Mouse (Mus musculus) 416B (cell line): ENCODE data around the gene Mef2b.

Experiments used
- DNase-seq: peaks from one replicate; pipeline ENCODE4 v3.0.0; 2011; ENCODE audit warnings: low read depth

The Mef2b gene

DNA sequence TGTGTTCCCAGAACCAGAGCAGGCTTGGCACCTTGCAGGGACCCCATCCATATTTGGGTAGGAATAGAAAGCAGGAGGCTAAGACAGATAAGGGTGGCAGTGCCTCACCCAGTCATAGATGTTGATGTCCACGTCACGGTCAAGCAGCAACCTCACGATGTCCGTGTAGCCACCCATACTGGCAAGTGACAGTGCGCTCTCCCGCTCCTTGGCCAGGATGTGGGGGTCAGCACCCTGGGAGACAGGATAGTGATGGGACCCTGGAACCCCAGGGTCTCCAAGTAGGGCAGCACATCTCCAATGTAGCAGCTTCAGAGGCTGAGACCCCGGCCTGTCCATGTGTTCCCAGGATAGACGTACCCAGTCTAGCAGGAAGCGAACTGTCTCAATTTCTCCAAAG lies 4.6 kb upstream of the Mef2b start:
- no peak for DNase-seq

DNA sequence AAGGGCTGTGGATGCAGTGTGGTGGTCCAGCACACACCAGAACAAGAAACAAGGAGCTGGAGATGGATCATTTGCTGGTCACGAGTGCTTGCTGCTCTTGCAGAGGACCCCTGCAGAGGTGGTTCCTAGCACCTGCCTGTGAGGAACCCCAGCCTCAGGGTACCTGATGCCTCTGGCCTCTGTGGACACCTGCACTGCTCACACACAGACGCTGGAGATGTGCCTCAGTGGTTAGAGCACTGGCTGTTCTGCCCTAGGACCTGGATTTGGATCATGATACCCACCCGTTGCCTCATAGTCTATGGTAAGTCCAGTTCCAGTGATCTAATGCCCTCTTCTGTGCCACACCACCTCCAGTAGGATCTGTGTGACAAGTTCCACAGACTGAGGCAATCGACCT lies 2.9 kb upstream of the Mef2b start:
- no peak for DNase-seq

DNA sequence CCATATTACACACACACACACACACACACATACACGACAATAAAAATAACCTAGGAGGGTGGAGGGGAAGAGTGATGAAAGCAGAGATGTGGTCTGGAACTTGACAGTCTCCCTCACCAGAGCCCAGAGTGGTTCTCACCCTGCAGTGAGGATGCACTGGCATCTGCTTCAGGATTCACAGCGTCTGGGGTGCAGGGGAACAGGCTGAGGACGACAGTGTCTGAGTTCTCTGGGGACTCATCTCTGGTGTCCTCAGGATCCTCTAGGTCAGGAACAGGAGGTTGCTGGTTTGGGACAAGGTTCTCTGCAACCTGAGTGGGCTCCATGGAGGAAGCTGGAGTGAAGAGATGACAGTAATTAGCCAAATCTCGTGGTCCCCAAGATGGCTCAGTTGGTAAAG lies 1.6 kb upstream of the Mef2b start:
- DNase-seq = no peak

DNA sequence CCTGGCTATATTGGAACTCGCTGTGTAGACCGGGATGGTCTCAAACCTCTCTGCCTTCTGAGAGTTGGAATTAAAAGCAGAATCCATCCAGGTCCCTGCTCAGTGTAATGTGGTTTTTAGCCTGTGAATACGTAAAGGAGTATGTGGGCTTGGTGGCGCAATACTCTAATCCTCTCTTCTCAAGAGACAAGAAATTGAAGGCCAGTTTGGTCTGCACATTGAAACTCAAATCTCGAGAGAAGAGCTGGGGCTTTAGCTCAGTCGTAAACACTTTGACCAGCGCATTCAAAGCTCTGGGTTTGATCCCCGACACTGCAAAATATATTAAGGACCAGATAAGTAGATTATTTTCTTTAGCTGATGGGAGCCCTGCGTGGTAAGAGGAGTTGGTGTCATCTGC lies 470 bp downstream of the Mef2b start:
- DNase-seq = peak; percentile 83

DNA sequence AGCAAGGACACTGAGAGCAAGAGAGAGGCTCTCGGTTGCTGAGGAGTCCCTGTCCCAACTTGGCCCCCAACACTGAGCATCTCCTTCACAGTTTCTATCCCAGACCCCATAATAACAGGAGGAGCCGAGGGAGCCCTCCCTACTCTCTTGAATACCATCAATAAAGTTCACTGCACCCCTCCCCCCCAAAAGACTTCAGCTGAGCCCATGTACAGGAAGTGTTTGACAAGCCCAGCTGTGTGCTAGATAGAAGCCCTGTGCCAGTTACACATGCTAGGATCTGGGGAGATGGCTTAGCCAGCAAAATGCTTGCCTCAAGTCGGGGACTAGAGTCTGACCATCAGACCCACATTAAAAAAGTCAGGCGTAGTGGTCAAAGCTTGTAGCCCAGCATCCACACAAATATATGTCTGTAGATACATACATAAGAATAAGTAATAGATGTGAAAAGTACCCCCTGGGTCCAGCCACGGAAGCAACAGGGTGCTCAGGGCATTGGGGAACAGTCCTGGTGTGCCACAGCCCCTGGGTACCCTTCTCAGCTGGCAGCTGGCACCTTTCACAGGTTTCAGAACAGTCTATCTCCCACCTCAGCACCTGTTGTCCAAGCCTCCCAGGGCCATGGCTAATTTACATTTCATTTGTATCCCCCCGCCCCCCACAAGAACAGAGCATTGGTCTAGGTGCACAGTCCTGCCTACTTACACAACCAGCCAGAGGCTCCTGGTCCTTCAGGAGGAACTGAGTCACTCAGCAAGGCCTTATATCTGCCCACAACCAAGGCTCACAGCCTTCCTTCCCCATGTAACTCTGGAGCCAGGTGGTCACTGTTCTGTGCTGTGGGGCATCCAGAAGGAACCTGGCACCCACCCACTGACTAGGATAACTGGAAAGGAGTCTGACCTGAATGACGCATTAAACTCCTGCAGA lies 8.4 kb downstream of the Mef2b start:
- peak; percentile 84 for DNase-seq

DNA sequence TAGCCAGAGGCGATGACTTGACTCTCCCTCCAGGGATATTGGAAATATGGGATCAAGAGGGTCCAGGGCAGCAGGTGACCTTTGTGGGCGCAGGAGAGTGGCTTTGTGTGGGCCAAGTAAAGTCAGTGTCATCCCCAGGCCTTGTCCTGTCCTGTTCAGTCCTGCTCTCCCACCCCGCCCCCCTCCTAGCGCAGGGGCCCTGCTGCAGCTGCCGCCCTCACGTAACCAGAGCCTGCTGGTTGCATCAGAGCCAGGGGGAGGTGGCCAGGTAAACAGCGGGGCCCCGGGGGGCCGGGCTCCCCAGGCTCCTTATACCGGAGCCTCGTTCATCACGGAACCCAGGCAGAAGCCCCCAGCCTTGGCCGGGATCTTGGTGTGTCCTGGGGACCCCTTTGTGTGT lies 10.6 kb downstream of the Mef2b start:
- DNase-seq = no peak

DNA sequence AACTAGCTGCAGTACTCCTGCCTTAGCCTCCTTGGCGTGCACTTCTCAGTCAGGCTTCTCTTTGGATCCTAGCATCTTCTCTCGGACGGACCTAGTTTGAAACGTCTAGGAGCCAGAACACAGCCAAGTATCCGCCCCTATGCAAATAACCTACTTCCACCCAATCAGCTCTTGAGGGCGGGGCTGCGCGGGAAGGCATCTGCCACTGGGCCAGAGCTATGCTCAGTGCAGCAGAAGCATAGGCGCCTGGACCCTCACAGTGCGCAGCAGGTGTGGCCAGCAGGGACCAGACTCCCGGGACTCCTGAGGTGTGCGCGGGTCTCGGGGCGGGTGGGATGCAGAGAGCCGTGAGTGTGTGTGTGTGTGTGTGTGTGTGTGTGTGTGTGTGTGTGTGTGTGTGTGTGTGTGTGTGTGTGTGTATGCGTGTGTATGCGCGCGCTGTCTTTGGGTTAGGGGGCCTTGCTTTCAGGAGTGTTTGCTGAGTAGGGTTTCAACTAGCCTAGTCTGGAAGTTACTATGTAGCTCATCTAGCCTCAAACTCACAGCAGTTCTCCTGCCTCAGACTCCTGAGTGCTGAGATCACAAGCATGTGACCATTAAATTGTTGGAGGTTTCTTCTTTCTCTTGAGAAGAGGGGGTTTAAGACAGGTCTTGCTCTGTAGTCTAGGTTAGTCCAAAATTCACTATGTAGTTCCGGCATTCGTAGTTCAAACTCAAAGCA lies 13.2 kb downstream of the Mef2b start:
- DNase-seq = no peak

DNA sequence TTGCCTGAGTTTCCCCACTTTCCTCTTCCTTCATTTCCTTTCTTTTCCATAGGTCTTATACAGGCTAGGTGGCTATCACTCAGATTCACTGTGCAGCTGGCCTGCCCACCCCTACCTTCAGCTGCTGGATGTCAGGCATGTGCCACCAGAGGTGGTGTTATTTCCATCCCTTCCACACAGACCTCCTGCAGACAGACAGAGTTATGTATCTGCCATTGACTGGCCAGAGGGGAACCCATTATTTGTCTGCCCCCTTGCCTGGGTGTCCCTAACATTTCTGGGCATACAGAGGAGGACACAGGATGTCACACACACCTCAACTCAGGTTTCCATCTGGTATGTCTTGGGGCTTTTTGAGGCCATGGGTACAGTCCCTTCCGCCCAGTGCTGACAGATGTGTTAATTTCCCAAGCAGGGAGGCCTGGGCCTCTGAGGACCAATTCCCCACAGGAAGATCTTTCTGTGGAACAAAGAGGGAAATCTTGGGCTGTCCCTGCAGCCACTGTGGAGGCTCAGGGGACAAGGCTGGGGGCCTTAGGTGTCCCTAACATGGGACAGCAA lies 17.8 kb downstream of the Mef2b start:
- no peak for DNase-seq

DNA sequence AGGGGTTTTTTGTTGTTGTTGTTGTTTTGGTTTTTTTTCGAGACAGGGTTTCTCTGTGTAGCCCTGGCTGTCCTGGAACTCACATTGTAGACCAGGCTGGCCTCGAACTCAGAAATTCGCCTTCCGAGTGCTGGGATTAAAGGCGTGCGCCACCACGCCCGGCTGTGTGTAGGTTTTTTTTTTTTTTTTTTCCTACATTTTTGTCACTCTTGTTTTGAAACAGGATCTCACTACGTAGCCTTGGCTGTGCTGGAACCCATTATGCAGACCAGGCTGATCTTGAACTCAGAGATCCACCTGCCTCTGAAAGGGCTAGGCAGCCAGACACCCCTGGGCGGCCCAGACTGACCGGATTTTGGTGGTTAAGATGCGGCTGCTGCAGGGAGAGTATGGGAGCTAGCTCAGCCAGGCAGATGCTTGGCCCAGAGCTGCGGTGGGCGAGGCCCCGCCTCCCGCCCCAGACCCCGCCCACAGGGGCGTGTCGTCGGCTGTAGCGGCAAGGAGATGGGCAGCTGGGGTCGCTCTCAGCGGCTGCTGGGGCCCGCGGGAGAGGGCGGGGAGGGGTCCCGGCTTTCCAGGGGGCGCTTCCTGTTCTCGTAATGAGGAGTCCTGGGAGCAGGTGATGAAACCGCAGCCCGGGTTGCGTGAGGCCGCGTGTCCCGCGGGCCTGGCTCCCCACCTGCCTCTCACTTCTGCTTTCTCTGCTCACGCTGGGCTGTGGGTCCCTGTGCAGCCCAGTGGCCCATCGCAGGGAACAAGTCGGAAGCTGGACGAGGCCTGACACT lies 18.8 kb downstream of the Mef2b start:
- DNase-seq = peak; percentile 76

DNA sequence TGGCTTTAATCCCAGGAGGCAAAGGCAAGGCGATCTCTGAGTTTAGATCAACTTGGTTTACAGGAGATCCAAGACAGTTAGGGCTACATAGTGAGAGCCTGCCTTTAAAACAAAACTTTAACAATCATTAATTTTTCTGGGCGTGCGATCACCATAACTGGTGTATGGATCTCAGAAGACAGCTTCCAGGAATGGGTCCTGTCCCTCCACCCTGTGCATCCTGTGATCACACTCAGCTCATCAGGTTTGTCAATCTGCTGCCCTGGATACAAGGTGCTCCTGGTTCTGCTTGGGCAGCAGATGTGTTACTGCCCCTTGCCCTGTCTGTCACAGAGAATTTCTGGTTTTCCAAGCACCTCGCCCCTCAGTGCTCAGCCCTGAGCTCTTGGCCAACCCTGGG lies 19.7 kb downstream of the Mef2b start:
- DNase-seq = no peak

DNA sequence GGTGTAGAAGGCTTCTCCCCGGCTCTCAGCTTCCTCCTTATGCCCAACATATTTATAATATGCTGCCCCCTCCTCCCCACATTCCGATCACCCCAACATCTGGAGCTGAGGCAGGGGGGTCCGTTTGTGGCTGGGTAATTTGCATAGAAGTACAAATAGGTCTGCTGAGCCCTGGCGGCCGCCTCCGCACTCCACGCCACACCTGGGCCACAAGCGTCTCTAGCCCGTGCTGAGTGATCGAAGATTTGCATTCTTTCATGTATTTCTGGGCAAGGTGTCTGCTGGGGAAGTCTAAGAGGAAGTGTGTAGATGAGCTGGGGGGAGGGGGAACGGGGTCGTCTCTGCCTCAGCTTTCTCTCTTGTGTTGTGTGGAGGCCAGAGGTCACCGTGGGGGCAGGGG lies 20.5 kb downstream of the Mef2b start:
- no peak for DNase-seq

DNA sequence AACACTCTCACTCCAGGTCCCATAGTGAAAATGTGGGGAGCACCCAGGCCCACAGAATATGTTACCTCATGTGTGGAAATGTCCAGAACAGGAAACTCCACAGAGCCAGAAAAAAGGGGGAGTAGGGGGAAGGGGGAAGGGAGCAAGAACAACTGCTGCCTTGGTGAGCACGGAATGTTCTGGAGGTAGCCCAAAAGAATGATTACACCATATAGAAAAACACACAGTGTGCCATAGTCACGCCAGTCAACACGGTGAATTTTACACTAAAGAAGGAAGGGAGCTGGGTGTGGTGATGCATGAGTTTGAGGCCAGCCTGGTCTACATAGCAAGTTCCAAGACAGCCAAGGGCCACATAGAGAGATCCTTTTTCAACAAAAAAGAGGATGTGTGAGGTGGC lies 23.8 kb downstream of the Mef2b start:
- no peak for DNase-seq

DNA sequence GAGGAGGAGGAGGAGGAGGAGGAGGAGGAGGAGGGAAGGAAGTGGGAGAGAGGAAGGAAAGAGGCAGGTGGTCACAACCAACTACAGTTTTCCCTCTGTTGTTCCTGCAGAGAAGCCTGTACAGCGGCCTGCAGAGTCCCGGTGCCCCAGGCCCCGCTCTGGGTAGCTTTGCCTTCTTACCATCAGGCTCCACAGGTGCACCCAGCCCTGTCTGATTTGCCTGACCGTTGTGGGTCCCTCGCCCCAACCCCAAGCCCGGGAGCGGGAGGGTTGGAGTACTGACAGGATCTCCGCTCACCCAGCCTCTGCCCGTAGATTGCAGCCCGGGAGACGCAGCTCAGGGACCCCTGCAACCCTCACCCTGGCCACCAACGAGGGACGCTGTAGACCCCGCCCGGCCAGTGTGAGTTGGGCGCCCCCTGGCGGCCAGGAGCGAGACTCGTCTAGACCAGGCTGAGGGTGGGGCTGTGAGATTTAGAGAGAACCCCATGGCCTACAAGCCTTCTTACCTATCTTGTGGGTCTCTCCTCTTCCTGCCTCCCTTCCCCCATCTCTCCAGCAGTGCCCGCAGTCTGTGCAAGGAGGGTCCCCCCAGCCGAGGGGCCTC lies 27.1 kb downstream of the Mef2b start:
- peak; percentile 57 for DNase-seq

DNA sequence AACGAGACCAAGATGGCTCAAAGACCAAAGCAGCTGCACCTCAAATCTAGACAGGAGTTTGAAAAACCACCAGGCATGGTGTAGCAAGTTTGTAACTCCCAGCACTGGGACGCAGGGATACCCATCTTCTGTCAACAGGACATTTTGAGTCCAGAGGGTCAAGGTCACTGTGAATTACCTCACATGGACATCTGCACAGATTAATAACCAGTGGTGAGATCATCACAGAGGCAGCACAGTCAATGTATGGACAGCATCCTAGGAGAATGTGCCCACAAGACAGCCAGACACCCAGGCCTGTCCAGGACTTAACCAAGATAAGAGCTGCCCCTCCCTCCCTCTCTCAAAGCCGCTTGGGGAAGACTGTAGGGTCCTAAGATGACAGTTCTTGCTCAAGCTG lies 30.6 kb downstream of the Mef2b start:
- DNase-seq = no peak

DNA sequence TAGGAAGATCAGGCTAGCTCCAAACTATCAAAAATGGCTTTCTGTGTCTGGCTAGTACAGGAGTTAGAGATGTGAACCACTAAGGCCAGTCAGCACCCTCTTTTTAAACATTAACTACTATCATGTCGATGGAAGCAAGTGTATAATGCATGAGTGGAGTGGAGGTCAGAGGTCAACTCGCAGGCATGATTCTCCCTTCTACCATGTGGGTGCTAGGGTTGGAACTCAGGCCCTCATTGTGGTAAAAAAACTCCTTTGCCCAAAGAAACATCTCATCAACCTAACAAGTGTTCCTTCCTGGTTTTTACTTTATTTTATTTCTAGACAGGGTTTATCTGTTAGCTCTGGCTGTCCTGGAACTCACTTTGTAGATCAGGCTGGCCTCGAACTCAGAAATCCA lies 31.2 kb downstream of the Mef2b start:
- no peak for DNase-seq

DNA sequence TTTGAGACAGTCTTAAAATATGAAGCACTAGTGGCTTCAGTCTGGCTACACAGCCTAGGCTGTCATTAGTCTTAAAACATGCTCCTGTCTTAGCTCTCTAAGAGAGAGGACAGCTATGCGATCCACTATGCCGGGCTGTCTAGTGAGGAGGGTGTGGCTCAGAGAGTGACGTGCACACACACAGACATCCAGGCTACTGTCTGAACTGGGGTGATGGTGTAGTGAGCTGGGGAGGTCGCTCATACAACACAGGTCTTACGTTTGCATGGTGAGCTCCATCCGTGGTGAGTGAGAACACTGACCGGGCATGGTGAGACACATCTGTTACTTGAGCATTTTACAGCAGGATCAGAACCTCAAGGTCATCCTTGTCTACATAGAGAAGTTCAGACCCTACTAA lies 31.7 kb downstream of the Mef2b start:
- no peak for DNase-seq

DNA sequence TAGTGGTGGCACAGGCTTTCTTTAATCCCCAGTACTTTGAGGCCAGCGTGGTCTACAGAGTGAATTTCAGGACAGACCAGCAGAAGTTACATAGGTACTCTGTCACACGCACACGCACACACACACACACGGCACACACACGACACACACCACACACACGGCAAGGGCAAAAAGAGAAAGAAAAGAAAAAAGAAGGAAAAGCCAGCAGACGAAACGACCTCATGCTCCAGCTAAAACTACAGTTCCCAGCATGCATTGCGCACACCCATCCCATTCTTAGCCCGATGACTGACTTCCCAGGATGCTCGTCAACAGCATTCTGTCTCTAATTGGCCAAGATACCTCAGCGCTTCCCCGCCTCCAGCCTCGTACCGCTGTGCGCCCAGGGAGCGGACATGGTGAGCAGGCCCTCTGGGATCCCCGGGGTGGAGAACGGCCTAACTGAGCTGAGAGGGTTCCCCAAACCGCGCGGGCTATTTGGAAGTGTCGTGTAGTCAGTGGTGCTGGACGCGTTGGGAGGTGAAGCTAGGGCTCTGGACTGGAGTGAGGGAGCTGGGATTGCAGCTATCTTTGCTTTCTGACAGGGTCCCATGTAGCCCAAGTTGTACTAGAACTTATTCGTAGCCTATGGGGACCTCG lies 32.7 kb downstream of the Mef2b start, which contains the start of gene Tmem161a:
Gene Tmem161a (plus strand): TSS at position 314 of the 639 bp plus-strand sequence.
- DNase-seq = peak; percentile 97

DNA sequence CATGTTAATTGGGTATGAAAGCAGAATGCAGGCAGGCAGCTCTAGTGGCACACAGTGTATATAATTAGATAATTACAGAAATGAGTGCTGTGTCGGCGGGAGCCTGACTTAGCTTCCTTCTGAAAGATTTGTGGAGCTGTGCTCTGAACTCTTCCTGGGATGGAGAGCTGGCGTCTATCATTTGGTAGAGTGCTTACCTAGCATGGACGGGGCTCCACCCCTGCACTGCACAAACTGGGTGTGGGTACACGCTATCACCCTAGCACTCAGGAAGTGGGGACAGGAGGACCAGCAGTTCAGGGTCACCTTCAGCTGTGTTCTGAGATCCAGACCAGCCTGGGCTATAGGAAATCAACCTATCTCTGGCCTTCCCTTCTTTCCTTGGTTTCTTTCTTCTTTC lies 33.8 kb downstream of the Mef2b start:
- DNase-seq = no peak

DNA sequence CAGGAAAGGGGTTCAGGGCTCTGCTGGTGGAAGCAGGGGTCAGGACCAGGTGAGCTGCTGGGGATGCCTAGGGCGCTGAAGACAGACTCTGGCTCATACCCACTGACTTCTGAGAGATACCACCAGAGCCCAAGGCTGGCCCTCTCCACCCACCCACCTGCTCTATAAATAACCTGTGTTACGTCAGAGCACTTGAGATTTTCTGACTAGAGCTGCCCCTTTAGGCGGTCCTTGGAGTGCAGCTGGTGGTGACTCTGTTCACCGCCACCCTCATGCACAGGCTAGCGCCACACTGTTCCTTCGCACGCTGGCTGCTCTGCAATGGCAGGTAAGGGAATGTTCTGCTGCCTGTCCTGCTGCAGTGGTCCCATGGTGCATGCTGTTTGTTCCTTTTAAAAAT lies 34.6 kb downstream of the Mef2b start:
- no peak for DNase-seq

DNA sequence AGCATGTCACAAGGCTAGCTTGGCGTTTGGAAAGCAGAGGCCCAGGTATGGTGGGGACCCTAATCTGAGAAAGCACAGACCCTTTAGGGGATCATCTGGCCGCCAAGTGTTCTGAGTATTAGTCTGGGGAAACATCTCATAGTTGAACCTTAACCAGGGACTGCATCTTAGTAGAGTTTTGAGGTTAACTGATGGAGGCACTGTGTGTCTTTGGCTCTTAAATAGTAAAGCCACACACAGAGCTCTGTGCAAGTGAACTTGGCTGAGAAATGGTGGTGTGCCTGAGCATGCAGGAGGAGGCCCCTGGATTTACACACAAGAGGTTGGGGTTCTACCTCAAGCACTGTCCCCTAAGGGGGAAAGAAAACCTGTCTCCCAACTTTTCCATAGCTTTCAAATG lies 38.7 kb downstream of the Mef2b start:
- DNase-seq = no peak

DNA sequence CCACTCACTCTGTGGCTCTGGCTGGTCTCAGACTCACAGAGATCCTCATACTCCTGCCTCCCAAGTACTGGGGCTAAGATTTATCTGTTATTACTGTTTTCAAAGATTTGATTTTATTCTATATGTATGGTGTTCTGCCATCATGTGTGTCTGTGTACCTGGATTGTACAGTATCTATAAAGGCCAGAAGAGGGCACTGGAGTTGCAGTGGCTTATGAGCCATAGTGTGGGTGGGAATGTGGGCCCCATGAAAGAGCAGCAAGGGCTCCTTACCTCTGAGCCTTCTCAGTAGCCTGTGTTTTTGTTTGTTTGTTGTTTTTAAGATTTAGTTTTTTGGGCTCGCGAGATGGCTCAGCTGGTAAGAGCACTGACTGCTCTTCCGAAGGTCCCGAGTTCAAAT lies 39.6 kb downstream of the Mef2b start:
- peak; percentile 58 for DNase-seq
